Mouse (Mus musculus) fat pad, adult 2 months (tissue): ENCODE results near the gene Polr3b.

ENCODE experiments used
- DNase-seq: peaks from one replicate; pipeline ENCODE4 v3.0.0-alpha.2; 2011; ENCODE audit warnings: low read depth, low spot score; ENCODE audit errors: extremely low read depth

Polr3b gene

GRCm38 (mm10) chr10:84659281-84659680 is 37.2 kb downstream of the Polr3b start:
- DNase-seq = no peak

GRCm38 (mm10) chr10:84662138-84662537 is 40.0 kb downstream of the Polr3b start:
- no peak for DNase-seq

DNA sequence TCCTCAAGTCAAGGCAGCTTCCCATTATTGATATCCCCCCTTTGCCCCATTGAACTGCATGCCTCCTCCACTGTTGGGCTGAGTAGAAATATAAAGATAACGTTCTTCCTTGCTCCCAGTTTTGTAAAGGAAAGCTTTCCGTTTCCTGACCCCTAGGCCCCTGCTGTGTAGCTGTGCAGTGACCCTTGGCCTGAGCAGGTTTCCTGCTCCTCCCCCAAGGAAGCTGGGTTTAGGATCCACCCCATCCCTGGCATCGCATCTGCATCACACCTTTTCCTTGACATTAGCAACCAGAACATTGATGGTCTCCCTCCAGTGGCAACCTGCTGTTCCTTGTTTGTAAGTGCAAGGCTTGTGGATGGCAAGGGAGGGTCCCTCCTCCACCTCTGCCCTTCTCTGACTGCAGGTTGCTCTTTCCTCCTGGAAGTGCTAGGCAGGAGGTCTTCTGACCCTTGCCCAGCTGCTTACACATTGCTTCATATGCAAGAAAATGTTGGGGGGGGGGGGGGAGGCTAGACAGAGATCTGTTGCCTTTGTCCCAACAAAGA is 43.7 kb downstream of the Polr3b start:
- no peak for DNase-seq

- DNase-seq = no peak
Measured at GRCm38 (mm10) chr10:84675653-84676052, 53.6 kb downstream of the Polr3b start.

GRCm38 (mm10) chr10:84676511-84676910 is 54.4 kb downstream of the Polr3b start:
- DNase-seq = no peak

GRCm38 (mm10) chr10:84677871-84678270 is 55.8 kb downstream of the Polr3b start:
- no peak for DNase-seq

- DNase-seq = no peak
Measured at GRCm38 (mm10) chr10:84678441-84678840, 56.3 kb downstream of the Polr3b start.

GRCm38 (mm10) chr10:84685444-84686121 is 63.5 kb downstream of the Polr3b start:
- DNase-seq = no peak

DNA sequence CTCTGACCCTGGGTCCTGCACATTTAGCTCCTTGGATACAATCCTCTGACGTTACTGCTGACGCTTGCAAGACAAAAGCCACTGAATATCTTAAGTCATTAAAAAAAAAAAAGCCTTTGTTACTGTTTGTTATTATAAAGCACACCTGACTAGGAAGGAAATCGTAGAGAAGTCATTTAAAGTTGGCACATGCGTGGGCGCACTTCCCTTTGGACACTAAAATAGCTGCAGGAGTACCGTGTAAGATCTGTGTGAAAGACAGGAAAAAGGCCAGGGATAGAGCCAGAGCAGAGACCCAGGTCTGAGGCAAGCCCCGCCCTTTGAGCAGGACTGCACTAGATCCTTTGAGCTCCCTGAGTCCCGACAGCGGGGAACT is 64.0 kb downstream of the Polr3b start:
- DNase-seq = no peak

GRCm38 (mm10) chr10:84686705-84687104 is 64.6 kb downstream of the Polr3b start:
- no peak for DNase-seq

DNA sequence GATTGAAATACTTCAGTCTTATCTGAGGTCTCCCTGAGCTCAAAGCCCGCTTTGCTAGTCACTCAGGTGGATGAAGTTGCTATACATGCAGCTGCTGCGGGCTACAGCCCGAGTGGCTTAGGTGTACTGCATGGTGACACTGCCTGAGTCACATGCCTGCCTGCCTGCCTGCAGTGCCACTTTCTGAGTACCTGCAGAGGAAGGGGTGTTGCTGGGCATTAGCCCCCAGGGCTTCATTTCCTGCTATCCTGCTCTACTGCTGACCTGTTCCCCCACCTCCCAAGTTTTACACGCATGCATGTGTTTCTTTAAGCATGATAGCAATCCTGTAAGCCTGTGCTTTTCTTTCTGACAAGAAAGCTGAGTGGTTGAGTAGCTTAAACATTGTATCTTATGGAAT is 65.6 kb downstream of the Polr3b start:
- DNase-seq = no peak

GRCm38 (mm10) chr10:84689846-84690245 is 67.8 kb downstream of the Polr3b start:
- DNase-seq = no peak

DNA sequence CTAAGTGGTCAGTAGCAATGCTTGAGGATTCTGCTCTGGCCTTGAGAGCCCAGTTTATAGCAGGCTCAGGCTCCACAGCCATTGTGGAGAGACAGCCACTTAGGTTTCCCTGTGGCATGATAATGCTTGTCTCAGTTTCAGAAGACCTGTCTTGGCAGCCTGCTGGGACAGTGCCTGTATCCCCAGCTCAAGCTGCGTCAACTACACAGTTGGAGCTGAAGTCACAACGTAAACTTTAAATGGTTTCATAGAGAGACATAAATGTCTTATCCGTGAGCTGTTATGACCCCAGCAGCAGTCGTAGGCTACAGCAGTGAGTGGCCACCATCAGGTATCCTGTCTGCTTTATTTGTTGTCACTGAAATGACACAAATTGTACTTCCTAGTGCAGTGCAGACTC is 68.7 kb downstream of the Polr3b start:
- no peak for DNase-seq

DNA sequence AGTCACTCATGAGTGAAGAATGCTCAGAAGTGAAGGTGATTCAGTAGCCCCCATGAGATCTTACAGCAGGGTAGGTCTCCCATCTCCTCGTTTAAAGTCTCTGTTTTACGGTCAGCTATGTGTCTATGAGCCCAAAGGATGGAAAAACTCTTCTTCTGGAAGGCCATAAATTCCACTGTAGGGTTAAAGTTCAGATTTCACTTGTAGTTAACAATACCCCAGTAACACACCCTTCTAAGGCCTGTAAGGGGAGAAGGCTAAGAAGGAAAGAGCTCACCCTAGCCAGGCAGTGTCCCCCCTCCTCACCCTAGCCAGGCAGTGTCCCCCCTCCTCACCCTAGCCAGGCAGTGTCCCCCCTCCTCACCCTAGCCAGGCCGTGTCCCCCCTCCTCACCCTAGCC is 69.6 kb downstream of the Polr3b start:
- no peak for DNase-seq

DNA sequence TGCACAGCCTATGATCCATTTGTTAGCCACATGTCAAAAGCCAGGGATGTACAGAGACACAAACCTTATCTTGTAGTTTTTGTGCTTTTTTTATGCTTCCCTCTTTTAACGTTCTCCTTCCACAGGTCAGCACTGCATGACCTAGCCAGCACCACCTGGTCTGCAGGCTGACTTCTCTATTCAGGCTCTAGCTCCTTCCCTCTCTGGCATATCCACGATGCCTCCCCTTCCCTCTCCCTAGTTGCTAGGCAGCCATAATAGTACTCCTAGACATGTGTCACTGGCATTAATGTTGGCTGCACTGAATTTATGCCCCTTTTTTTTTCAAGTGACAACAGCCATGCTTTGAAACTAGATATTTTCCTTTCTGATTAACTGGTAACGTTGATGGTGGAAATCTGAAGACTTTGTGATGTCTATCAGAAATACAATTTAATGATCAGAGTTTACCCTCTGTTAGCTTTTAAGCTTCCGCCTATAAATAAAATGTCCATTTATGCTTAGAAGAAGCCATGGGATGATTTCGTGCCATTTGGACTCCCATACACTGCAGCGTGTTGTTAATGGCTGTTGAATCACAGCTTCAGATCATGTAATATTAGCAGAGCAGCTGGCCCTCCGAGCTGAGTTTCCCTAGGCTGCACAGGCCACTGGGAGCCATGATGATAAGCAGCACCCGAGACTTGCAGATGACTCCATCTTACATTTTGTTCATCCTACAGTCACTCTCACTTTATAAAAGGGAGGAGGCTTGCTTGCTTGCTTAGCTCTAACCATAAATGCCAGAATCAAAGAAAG is 71.9 kb downstream of the Polr3b start:
- DNase-seq = no peak

DNA sequence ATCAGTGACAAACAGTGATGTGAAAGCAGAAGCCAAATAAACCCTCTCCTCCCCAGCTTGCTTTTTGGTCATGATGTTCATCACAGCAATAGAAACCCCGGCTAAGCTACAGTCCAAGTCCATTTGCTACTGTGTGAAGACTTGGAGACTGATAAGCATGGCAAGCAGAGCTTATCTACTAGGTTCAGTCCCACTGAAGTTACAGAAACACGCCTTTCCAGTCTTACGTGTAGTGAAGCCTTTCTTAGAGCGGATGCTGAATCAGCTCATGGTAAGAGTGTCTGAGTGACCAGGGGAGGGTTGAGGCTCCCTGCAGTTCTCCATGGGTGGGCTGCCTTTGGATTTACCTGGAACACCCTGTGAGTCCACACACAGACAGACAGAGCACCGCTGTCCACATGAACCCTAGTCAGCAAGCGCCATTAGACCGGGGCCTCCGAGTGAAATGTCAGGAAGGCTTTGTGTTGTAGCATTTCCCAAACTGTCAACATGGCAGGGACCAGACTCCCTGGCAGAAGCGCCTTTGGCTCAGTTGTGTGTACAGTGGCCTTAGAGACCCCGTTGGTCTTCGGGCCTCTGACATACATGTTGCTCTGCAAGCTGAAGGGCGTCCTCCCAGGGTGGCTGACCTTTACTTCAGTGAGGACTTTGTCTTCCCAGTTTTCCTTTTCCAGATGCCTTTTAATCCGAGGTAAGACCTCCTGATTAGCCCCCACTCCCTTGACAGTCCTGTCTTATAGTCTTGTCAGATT is 78.3 kb downstream of the Polr3b start:
- DNase-seq = no peak

DNA sequence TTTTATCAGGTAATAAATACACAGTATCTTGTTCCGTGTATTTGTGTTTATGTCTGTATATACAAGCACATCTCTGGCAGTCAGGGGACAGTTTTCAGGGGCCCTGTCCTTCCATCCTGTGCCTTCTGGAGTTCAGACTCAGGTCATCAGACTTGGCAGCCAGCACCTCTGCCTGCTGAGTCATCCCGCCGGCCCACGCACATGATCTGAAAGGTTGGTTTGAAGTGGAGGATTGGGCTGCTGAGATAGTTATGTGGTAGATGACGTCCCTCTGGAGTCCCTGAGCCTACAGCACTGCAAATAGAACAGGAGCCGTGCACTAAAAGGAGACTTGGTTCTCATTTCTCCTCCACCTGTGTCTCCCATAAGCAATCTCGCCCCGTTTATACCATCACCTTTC is 79.0 kb downstream of the Polr3b start:
- no peak for DNase-seq

GRCm38 (mm10) chr10:84702115-84702514 is 80.0 kb downstream of the Polr3b start:
- DNase-seq = no peak

GRCm38 (mm10) chr10:84704594-84704993 is 82.5 kb downstream of the Polr3b start:
- DNase-seq = no peak

GRCm38 (mm10) chr10:84705234-84705633 is 83.1 kb downstream of the Polr3b start:
- no peak for DNase-seq

GRCm38 (mm10) chr10:84706543-84706942 is 84.5 kb downstream of the Polr3b start:
- DNase-seq = no peak

GRCm38 (mm10) chr10:84707226-84707625 is 85.1 kb downstream of the Polr3b start:
- peak; percentile 91 for DNase-seq
